In genomic region chr1:93444405-93445110, GRCm38 (mm10) we compare ENCODE assay signal across 8 mouse cellular contexts. TPM values are rescaled to one million over a fixed set of nuclear protein-coding genes. Genes with fewer than 3 reads are reported as not detected.
A peak's percentile ranks its signal among the peaks of the same experiment; 100 is the strongest.
DNase-seq lines count a peak whose midpoint lies in the region; ATAC-seq lines count a peak whose summit lies in the region.

No protein-coding gene starts in this region.

- 6% methylated on average over 18 of the region's 18 CpGs for WGBS in embryonic facial prominence, embryonic 11.5 days
- 3% methylated on average over 18 of the region's 18 CpGs for WGBS in limb, embryonic 13.5 days
- 7% methylated on average over 18 of the region's 18 CpGs for WGBS in midbrain, embryonic 15.5 days

- H3K9ac ChIP-seq in embryonic facial prominence, embryonic 11.5 days (replicated peaks; ENCODE audit: low read length) = peak overlapping the region; percentile 86
- peak overlapping the region; percentile 91 for H3K9ac ChIP-seq in limb, embryonic 13.5 days
- peak overlapping the region; percentile 55 for H3K9ac ChIP-seq in midbrain, embryonic 15.5 days

- no peaks in the 10 kb centered on the region for H3K27me3 ChIP-seq in embryonic facial prominence, embryonic 11.5 days (ENCODE audit: control insufficient read depth, insufficient read depth, low read length)
- no peaks in the 10 kb centered on the region for H3K27me3 ChIP-seq in limb, embryonic 13.5 days
- no peaks in the 10 kb centered on the region for H3K27me3 ChIP-seq in midbrain, embryonic 15.5 days (replicated peaks)

- DNase-seq in urinary bladder, adult 18-20 months (ENCODE audit: low spot score in 2 of 2) = peak; percentile 69 to 76
- no peak for DNase-seq in urinary bladder, adult 2 months (ENCODE audit: low spot score)
- peak; percentile 77 for DNase-seq in embryonic facial prominence, embryonic 11.5 days (ENCODE audit: low spot score)
- DNase-seq in heart, adult 11 months = peak; percentile 99
- peak; percentile 90 for DNase-seq in kidney, adult 11 months
- DNase-seq in spleen, postnatal 14 days (ENCODE audit: low spot score in 2 of 2) = peak; percentile 32 to 52

- H3K36me3 ChIP-seq in embryonic facial prominence, embryonic 11.5 days (replicated peaks; ENCODE audit: control insufficient read depth, insufficient read depth, low read depth, low read length) = no peaks in the 10 kb centered on the region
- H3K36me3 ChIP-seq in limb, embryonic 13.5 days = peaks cover 28% of the 10 kb centered on the region
- H3K36me3 ChIP-seq in midbrain, embryonic 15.5 days (replicated peaks) = no peaks in the 10 kb centered on the region

- no peaks in the 10 kb centered on the region for H3K9me3 ChIP-seq in embryonic facial prominence, embryonic 11.5 days (replicated peaks; ENCODE audit: control insufficient read depth, low read length)
- H3K9me3 ChIP-seq in limb, embryonic 13.5 days = no peaks in the 10 kb centered on the region
- H3K9me3 ChIP-seq in midbrain, embryonic 15.5 days = no peaks in the 10 kb centered on the region

- H3K4me1 ChIP-seq in embryonic facial prominence, embryonic 11.5 days (ENCODE audit: control insufficient read depth, insufficient read depth, low read length) = no peaks in the 10 kb centered on the region; the same call in 1 of the 2 replicates
- H3K4me1 ChIP-seq in limb, embryonic 13.5 days = peaks cover 26% of the 10 kb centered on the region
- peaks cover 16% of the 10 kb centered on the region for H3K4me1 ChIP-seq in midbrain, embryonic 15.5 days

- ATAC-seq in embryonic facial prominence, embryonic 11.5 days (replicated peaks; ENCODE audit: insufficient number of reproducible peaks, low FRiP score, low TSS enrichment, low read depth) = peak; percentile 70
- ATAC-seq in limb, embryonic 13.5 days (ENCODE audit: low FRiP score, low read depth) = peak; percentile 74
- peak; percentile 79 for ATAC-seq in midbrain, embryonic 15.5 days (replicated peaks)

- H3K4me3 ChIP-seq in embryonic facial prominence, embryonic 11.5 days (ENCODE audit: low read depth, low read length) = peak overlapping the region; percentile 78
- H3K4me3 ChIP-seq in limb, embryonic 13.5 days = peak overlapping the region; percentile 93
- peak overlapping the region; percentile 62 for H3K4me3 ChIP-seq in midbrain, embryonic 15.5 days

- peak overlapping the region; percentile 76 for H3K27ac ChIP-seq in embryonic facial prominence, embryonic 11.5 days (replicated peaks; ENCODE audit: low read depth, low read length)
- peak overlapping the region; percentile 95 for H3K27ac ChIP-seq in limb, embryonic 13.5 days
- H3K27ac ChIP-seq in midbrain, embryonic 15.5 days = peak overlapping the region; percentile 51

- peak overlapping the region; percentile 86 for H3K4me2 ChIP-seq in embryonic facial prominence, embryonic 11.5 days (ENCODE audit: low read depth, low read length)
- peak overlapping the region; percentile 74 for H3K4me2 ChIP-seq in limb, embryonic 13.5 days (replicated peaks)
- H3K4me2 ChIP-seq in midbrain, embryonic 15.5 days = peak overlapping the region; percentile 96

RNA-seq across cellular contexts. Expression of gene Hdlbp, which starts 34.1 kb away (rescaled TPM):
- polyA plus RNA-seq in urinary bladder, adult 2 months (2012; rRNA removed) = 134 and 137 TPM in 2 replicates
- polyA plus RNA-seq in embryonic facial prominence, embryonic 11.5 days (2014; fragmentation: Nextera tagmentation; extraction: Ambion mirVana) = 106 TPM in 2 replicates
- 185 and 201 TPM in 2 replicates for polyA plus RNA-seq in limb, embryonic 13.5 days (2015; fragmentation: Nextera tagmentation; extraction: Ambion mirVana)
- polyA plus RNA-seq in midbrain, embryonic 15.5 days (2015; fragmentation: Nextera tagmentation; extraction: Ambion mirVana) = 70.9 and 71.1 TPM in 2 replicates
